Mouse (Mus musculus): Measurements from ENCODE around the gene Mn1.

DNA sequence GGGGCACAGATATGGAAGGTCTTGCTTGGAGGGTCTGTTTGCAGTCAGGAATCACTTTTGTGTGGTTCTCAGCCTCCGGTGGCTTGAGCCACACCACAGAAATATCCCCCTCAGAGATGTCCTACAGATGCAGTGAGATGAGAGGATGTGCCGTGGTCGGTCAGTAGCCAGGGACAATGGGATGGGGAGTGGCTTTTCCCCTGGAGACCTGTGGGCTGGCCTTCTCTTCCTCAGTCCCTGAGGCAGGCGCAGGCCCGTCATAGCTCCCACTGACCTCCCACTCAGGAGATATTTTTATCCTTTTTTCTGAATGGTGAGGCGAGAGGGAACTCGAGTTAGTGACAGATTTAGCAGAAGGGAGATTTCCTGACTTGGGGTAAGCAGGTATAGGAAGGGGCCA lies 12.6 kb downstream of the Mn1 start:
- TF ChIP-seq CTCF (IDR thresholded peaks at IDR 0.05; ENCODE audit: control insufficient read depth, insufficient read depth, low read length) (no peak), POLR2A (IDR thresholded peaks at IDR 0.05; ENCODE audit: borderline replicate concordance, control insufficient read depth, low read depth, low read length) (no peak)

Measured in bone marrow, adult 2 months (tissue).